Comparison of ENCODE assay signal across 9 mouse cellular contexts in genomic region chr15:102270274-102270960, GRCm38 (mm10). TPM values are rescaled to one million over a fixed set of nuclear protein-coding genes. Genes with fewer than 3 reads are reported as not detected.
A peak's percentile ranks its signal among the peaks of the same experiment; 100 is the strongest.
DNase-seq lines count a peak whose midpoint lies in the region; ATAC-seq lines count a peak whose summit lies in the region.
"Had no signal": no experiment of that assay in that cellular context is flagged by ENCODE, and none has a peak within 500 bp of the region (broad histone marks: within the 10 kb centered on the region; RNA-seq: fewer than 3 reads in every experiment).

TSS of gene Gm9918 (plus strand) at chr15:102270563.

- no peak within 1 kb of the TSS for H3K27ac ChIP-seq in liver, embryonic 11.5 days (ENCODE audit: low read depth, low read length)
- peak within 1 kb of the TSS; percentile 34; the same call in 1 of the 2 replicates for H3K27ac ChIP-seq in embryonic facial prominence, embryonic 15.5 days (replicated peaks)
- no peak within 1 kb of the TSS for H3K27ac ChIP-seq in limb, embryonic 11.5 days (replicated peaks; ENCODE audit: low read depth, low read length)
- no peak within 1 kb of the TSS for H3K27ac ChIP-seq in neural tube, embryonic 14.5 days (ENCODE audit: low read depth, low read length)

- no peaks in the 10 kb centered on the region for H3K9me3 ChIP-seq in liver, embryonic 11.5 days (ENCODE audit: control insufficient read depth, low read length)
- no peaks in the 10 kb centered on the region for H3K9me3 ChIP-seq in embryonic facial prominence, embryonic 15.5 days (replicated peaks)
- no peaks in the 10 kb centered on the region for H3K9me3 ChIP-seq in limb, embryonic 11.5 days (ENCODE audit: control insufficient read depth, low read length)
- H3K9me3 ChIP-seq in neural tube, embryonic 14.5 days (ENCODE audit: control insufficient read depth, low read length) = no peaks in the 10 kb centered on the region

- 15% methylated on average over 21 of the region's 21 CpGs for WGBS in liver, embryonic 11.5 days
- 9% methylated on average over 18 of the region's 21 CpGs for WGBS in embryonic facial prominence, embryonic 15.5 days
- WGBS in limb, embryonic 11.5 days = 10% methylated on average over 21 of the region's 21 CpGs
- 14% methylated on average over 18 of the region's 21 CpGs for WGBS in neural tube, embryonic 14.5 days

- H3K27me3 ChIP-seq in liver, embryonic 11.5 days (replicated peaks; ENCODE audit: control insufficient read depth, insufficient read depth, low read length) = peaks cover 20% of the 10 kb centered on the region
- H3K27me3 ChIP-seq in embryonic facial prominence, embryonic 15.5 days = no peaks in the 10 kb centered on the region
- no peaks in the 10 kb centered on the region for H3K27me3 ChIP-seq in limb, embryonic 11.5 days (ENCODE audit: control insufficient read depth, insufficient read depth, low read length)
- H3K27me3 ChIP-seq in neural tube, embryonic 14.5 days (ENCODE audit: control insufficient read depth, insufficient read depth, low read length) = no peaks in the 10 kb centered on the region; the same call in 1 of the 2 replicates

- H3K4me2 ChIP-seq in liver, embryonic 11.5 days = peak within 1 kb of the TSS; percentile 53
- peak within 1 kb of the TSS; percentile 58 for H3K4me2 ChIP-seq in embryonic facial prominence, embryonic 15.5 days (replicated peaks)
- H3K4me2 ChIP-seq in limb, embryonic 11.5 days (ENCODE audit: low read depth, severe bottlenecking) = peak within 1 kb of the TSS; percentile 47
- H3K4me2 ChIP-seq in neural tube, embryonic 14.5 days (ENCODE audit: low read depth, low read length) = peak within 1 kb of the TSS; percentile 2; the same call in 1 of the 2 replicates

- H3K4me1 ChIP-seq in liver, embryonic 11.5 days (replicated peaks; ENCODE audit: control insufficient read depth, insufficient read depth, low read length) = peaks cover 4% of the 10 kb centered on the region; the same call in 1 of the 2 replicates
- H3K4me1 ChIP-seq in embryonic facial prominence, embryonic 15.5 days = peaks cover 15% of the 10 kb centered on the region
- peaks cover 18% of the 10 kb centered on the region for H3K4me1 ChIP-seq in limb, embryonic 11.5 days (ENCODE audit: control insufficient read depth, insufficient read depth, low read length)
- no peaks in the 10 kb centered on the region for H3K4me1 ChIP-seq in neural tube, embryonic 14.5 days (ENCODE audit: control insufficient read depth, insufficient read depth, low read length)

- peak within 1 kb of the TSS; percentile 20; the same call in 1 of the 2 replicates for H3K4me3 ChIP-seq in liver, embryonic 11.5 days (ENCODE audit: low read depth, low read length)
- peak within 1 kb of the TSS; percentile 34 for H3K4me3 ChIP-seq in embryonic facial prominence, embryonic 15.5 days (replicated peaks)
- peak within 1 kb of the TSS; percentile 22 for H3K4me3 ChIP-seq in limb, embryonic 11.5 days (ENCODE audit: low read depth, low read length)
- no peak within 1 kb of the TSS for H3K4me3 ChIP-seq in neural tube, embryonic 14.5 days (ENCODE audit: low read depth, low read length)

- DNase-seq in liver, embryonic 11.5 days (ENCODE audit: low spot score) = no peak
- no peak for DNase-seq in liver
- peak; percentile 39 for DNase-seq in limb, embryonic 11.5 days (ENCODE audit: low spot score)
- DNase-seq in layer of hippocampus, adult 9-10 months (ENCODE audit: low spot score) = no peak
- no peak for DNase-seq in thymus, postnatal 4 days
- no peak for DNase-seq in ovary, postnatal 36 days (ENCODE audit: low spot score)

- no peak; the same call in 1 of the 2 replicates for ATAC-seq in liver, embryonic 11.5 days (replicated peaks; ENCODE audit: low FRiP score)
- ATAC-seq in embryonic facial prominence, embryonic 15.5 days (ENCODE audit: insufficient number of reproducible peaks, low FRiP score, low TSS enrichment, low read depth) = peak; percentile 58; the same call in 1 of the 2 replicates
- ATAC-seq in limb, embryonic 11.5 days (ENCODE audit: insufficient number of reproducible peaks, low FRiP score, low TSS enrichment, low read depth) = peak; percentile 62; the same call in 1 of the 2 replicates
- no peak for ATAC-seq in neural tube, embryonic 14.5 days (ENCODE audit: low read depth)

- H3K9ac ChIP-seq in liver, embryonic 11.5 days (ENCODE audit: low read depth, low read length) = no peak within 1 kb of the TSS; the same call in 1 of the 2 replicates
- H3K9ac ChIP-seq in embryonic facial prominence, embryonic 15.5 days = no peak within 1 kb of the TSS
- H3K9ac ChIP-seq in limb, embryonic 11.5 days (ENCODE audit: low read length) = peak within 1 kb of the TSS; percentile 46
- no peak within 1 kb of the TSS for H3K9ac ChIP-seq in neural tube, embryonic 14.5 days (replicated peaks; ENCODE audit: low read depth, low read length)

- H3K36me3 ChIP-seq in liver, embryonic 11.5 days (ENCODE audit: control insufficient read depth, insufficient read depth, low read length) = no peaks in the 10 kb centered on the region
- no peaks in the 10 kb centered on the region for H3K36me3 ChIP-seq in embryonic facial prominence, embryonic 15.5 days
- no peaks in the 10 kb centered on the region for H3K36me3 ChIP-seq in limb, embryonic 11.5 days (ENCODE audit: control insufficient read depth, insufficient read depth, low read length)
- no peaks in the 10 kb centered on the region for H3K36me3 ChIP-seq in neural tube, embryonic 14.5 days (ENCODE audit: control insufficient read depth, insufficient read depth, low read length)

RNA-seq across cellular contexts. Expression of gene Gm9918, which starts in this region (rescaled TPM):
- 0.13 TPM in 1 of 2 replicates, not detected in the other for polyA plus RNA-seq in liver, embryonic 11.5 days (2014; fragmentation: Nextera tagmentation; extraction: Ambion mirVana)
- polyA plus RNA-seq in embryonic facial prominence, embryonic 15.5 days (2015; fragmentation: Nextera tagmentation; extraction: Ambion mirVana) = 1.6 and 1.7 TPM in 2 replicates
- polyA plus RNA-seq in limb, embryonic 11.5 days (2014; fragmentation: Nextera tagmentation; extraction: Ambion mirVana) = 0.88 and 1.1 TPM in 2 replicates
- not detected in 2 replicates for polyA plus RNA-seq in neural tube, embryonic 14.5 days (2014; fragmentation: Nextera tagmentation; extraction: Ambion mirVana)
- polyA plus RNA-seq: small intestine, adult 2 months had no signal

Comparison
In these comparisons a context has a peak if more than half of its experiments do, and no peak if none do; other contexts are left out.
1. ATAC-seq: peak in embryonic facial prominence, embryonic 15.5 days (single experiment) and limb, embryonic 11.5 days (single experiment); none in liver, embryonic 11.5 days (single experiment) and neural tube, embryonic 14.5 days (single experiment).
2. H3K4me2 ChIP-seq: peak in every context shown above with its lines; median percentile 58 in embryonic facial prominence, embryonic 15.5 days; 53 in liver, embryonic 11.5 days; 47 in limb, embryonic 11.5 days; 2 in neural tube, embryonic 14.5 days.